In the genomic region with DNA sequence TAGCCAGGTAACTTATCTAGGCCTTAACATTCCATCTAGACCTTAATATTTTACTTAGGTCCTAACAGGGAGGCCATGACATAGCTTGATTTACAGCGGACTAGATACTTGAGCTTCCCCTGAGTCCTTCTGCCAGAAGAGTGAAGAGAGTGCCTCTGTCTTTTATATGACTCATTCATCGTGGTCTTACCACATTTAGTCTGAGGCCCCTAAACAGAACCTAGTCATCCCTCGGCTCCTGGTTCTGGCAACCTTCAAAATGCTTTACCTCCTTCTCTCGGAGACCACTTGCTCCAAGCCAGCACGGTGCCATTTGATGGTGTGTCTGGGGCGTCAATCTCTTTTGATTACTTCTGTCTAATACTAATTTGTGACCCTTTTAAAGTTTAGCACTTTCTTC, we compare ENCODE assay signal across 29 mouse cellular contexts.
DNase-seq lines count a peak whose midpoint lies in the region; ATAC-seq and TF ChIP-seq lines count a peak whose summit lies in the region.
"Had no signal": no experiment of that assay in that cellular context is flagged by ENCODE, and none has a peak within 500 bp of the region (broad histone marks: within the 10 kb centered on the region; RNA-seq: fewer than 3 reads in every experiment).

No protein-coding gene starts in this region.

- DNase-seq in 3134 (ENCODE audit: extremely low read depth, insufficient read length, low spot score) (peak; percentile 49), 416B (ENCODE audit: low read depth) (peak; percentile 71)
- DNase-seq in Muller cell, postnatal 12 days (ENCODE audit: inconsistent ontology term): peak; percentile 36
- DNase-seq in urinary bladder, adult 18-20 months (ENCODE audit: low spot score in 2 of 2): no peak
- no peak for DNase-seq in lung, postnatal 14 days
- DNase-seq: adrenal gland, adult 2 months; adrenal gland, postnatal 14 days; B cell, adult 2 months; cerebellum, adult 11 months; cerebellum, adult 2 months; cerebellum, adult 9-11 months; cerebellum, postnatal 25 days; embryo, embryonic 11 days; forebrain, postnatal 0 days; gastrocnemius, adult 2 months; gastrocnemius, postnatal 14 days; heart, adult 2 months; kidney, adult 18-20 months had no signal

- ATAC-seq in inflammation-experienced regulatory T-cells, adult 6 months: no peak
- ATAC-seq: CD4-positive, CD25-positive, alpha-beta regulatory T cell, adult 4 months; forebrain, embryonic 13.5 days; forebrain, postnatal 0 days; intestine, embryonic 15.5 days had no signal

- TF ChIP-seq POLR2A in myocyte (IDR thresholded peaks at IDR 0.05; ENCODE audit: insufficient read length, low read depth): no peak

- H3K27me3 ChIP-seq in myocyte (ENCODE audit: control insufficient read depth, insufficient read depth, insufficient read length): no peaks in the 10 kb centered on the region
- H3K27me3 ChIP-seq: embryonic facial prominence, embryonic 13.5 days; forebrain, embryonic 13.5 days; hindbrain, embryonic 12.5 days; hindbrain, embryonic 15.5 days; intestine, embryonic 15.5 days had no signal

- H3K4me3 ChIP-seq in myocyte: no peak overlapping the region
- H3K4me3 ChIP-seq: embryonic facial prominence, embryonic 10.5 days; embryonic facial prominence, embryonic 13.5 days; forebrain, embryonic 10.5 days; forebrain, embryonic 13.5 days; gastrocnemius, adult 2 months; heart, adult 2 months; heart, embryonic 10.5 days; hindbrain, embryonic 12.5 days; hindbrain, embryonic 15.5 days; intestine, embryonic 15.5 days had no signal

- no peak overlapping the region for H3ac ChIP-seq in myocyte (ENCODE audit: control insufficient read depth, insufficient read length)

- H3K79me2 ChIP-seq in myocyte (ENCODE audit: control insufficient read depth, insufficient read depth): peaks cover 100% of the 10 kb centered on the region

- no peaks in the 10 kb centered on the region for H3K36me3 ChIP-seq in myocyte (ENCODE audit: control insufficient read depth, insufficient read depth)
- H3K36me3 ChIP-seq: embryonic facial prominence, embryonic 10.5 days; embryonic facial prominence, embryonic 13.5 days; forebrain, embryonic 10.5 days; heart, embryonic 10.5 days; hindbrain, embryonic 12.5 days; hindbrain, embryonic 15.5 days; intestine, embryonic 15.5 days had no signal

- peak overlapping the region; percentile 70 for H3K4me2 ChIP-seq in myocyte (ENCODE audit: low read depth)
- H3K4me2 ChIP-seq: embryonic facial prominence, embryonic 13.5 days; forebrain, embryonic 13.5 days; hindbrain, embryonic 12.5 days; hindbrain, embryonic 15.5 days; intestine, embryonic 15.5 days had no signal

TF ChIP-seq in myocyte, 11 proteins besides CTCF, POLR2A, EP300 and RAD21:
- no peak for TF ChIP-seq SRF (IDR thresholded peaks at IDR 0.05; ENCODE audit: control insufficient read depth, insufficient read length, low read depth)
- no peak for TF ChIP-seq CEBPB (IDR thresholded peaks at IDR 0.05; ENCODE audit: insufficient read depth, poor library complexity, severe bottlenecking)
- no peak for TF ChIP-seq POLR2AphosphoS2 (IDR thresholded peaks at IDR 0.05; ENCODE audit: insufficient read length, low read depth)

Comparison
In these comparisons a context has a peak if more than half of its experiments do, and no peak if none do; other contexts are left out.
1. DNase-seq: peak in 3134 (single experiment), 416B (single experiment) and Muller cell, postnatal 12 days (single experiment); none in urinary bladder, adult 18-20 months (0 of 2) and lung, postnatal 14 days (single experiment).